Mouse (Mus musculus) lung, embryonic 14.5 days (tissue): ENCODE data around the gene Nxpe5. TPM values are rescaled to one million over a fixed set of nuclear protein-coding genes. Genes with fewer than 3 reads are reported as not detected.

Experiments used
- ATAC-seq: fragments of 200-750 bp; cut with Nextera tagmentation; 2 replicates; pipeline ENCODE4 v1.8.0; 2017; ENCODE audit warnings: mild to moderate bottlenecking, moderate TSS enrichment, moderate library complexity; ENCODE audit not compliant: insufficient read depth
- DNase-seq: peaks from one replicate; pipeline ENCODE4 v3.0.0-alpha.2; 2015
- H3K27ac ChIP-seq: fragments of 300-500 bp; sonication (generic); 2 replicates; pipeline ENCODE4 v1.5.1; 2014; ENCODE audit warnings: low read depth, mild to moderate bottlenecking, moderate library complexity
- H3K27me3 ChIP-seq: fragments of 300-500 bp; sonication (generic); 2 replicates; pipeline ENCODE4 v1.6.1; 2014; ENCODE audit warnings: low read length, control low read depth; ENCODE audit not compliant: insufficient read depth
- H3K36me3 ChIP-seq: fragments of 300-500 bp; sonication (generic); 2 replicates; pipeline ENCODE4 v1.6.1; 2014; ENCODE audit warnings: control low read depth; ENCODE audit not compliant: insufficient read depth
- H3K4me1 ChIP-seq: fragments of 300-500 bp; sonication (generic); 2 replicates; pipeline ENCODE4 v1.6.1; 2014; ENCODE audit warnings: antibody characterized with exemption, control low read depth; ENCODE audit not compliant: insufficient read depth
- H3K4me2 ChIP-seq: fragments of 300-500 bp; sonication (generic); 2 replicates; pipeline ENCODE4 v1.6.1; 2014; ENCODE audit warnings: mild to moderate bottlenecking
- H3K4me3 ChIP-seq: fragments of 300-500 bp; sonication (generic); 2 replicates; pipeline ENCODE4 v1.5.1; 2014; ENCODE audit warnings: low read depth, low read length
- H3K9ac ChIP-seq: fragments of 300-500 bp; sonication (generic); 2 replicates; pipeline ENCODE4 v1.6.1; 2014
- H3K9me3 ChIP-seq: fragments of 300-500 bp; sonication (generic); 2 replicates; pipeline ENCODE4 v1.6.1; 2016; ENCODE audit warnings: low read depth, low read length, control low read depth
- CTCF ChIP-seq: IDR thresholded peaks from 2 replicates; pipeline ENCODE4 v1.5.1; 2016; ENCODE audit warnings: antibody characterized with exemption, low read depth
- WGBS: fragments of 180-500 bp; shearing (Covaris S2); extraction: QIAGEN DNeasy Blood & Tissue Kit; methylation state at CpG from one replicate; pipeline ENCODE4 v1.1.7; 2014; 5-methylcytosine and 5-hydroxymethylcytosine counted together
- polyA plus RNA-seq: library from polyadenylated mRNA; unstranded; fragments of >200 nt; fragmentation: Nextera tagmentation; extraction: Ambion mirVana; gene quantifications from 2 replicates; pipeline ENCODE4 v1.2.1, GENCODE M21; 2014

Gene Nxpe5
- polyA plus RNA-seq, 1 experiment from 2014 or later, result not detected

GRCm38 (mm10) chr5:138291638-138292037, 65.9 kb downstream of the Nxpe5 start:
- 67% methylated on average over 1 of the region's 1 CpGs for WGBS
- H3K27ac ChIP-seq, result no peak overlapping the region
- no peak overlapping the region for H3K4me2 ChIP-seq
- no peaks in the 10 kb centered on the region for H3K36me3 ChIP-seq
- H3K27me3 ChIP-seq, result no peaks in the 10 kb centered on the region
- TF ChIP-seq CTCF, result no peak
- no peak for DNase-seq
- ATAC-seq, result no peak
- no peak overlapping the region for H3K9ac ChIP-seq
- no peak overlapping the region for H3K4me3 ChIP-seq
- H3K4me1 ChIP-seq, result no peaks in the 10 kb centered on the region
- H3K9me3 ChIP-seq, result no peaks in the 10 kb centered on the region

- Histone ChIP-seq H3K9me3 (no peaks in the 10 kb centered on the region), H3K36me3 (no peaks in the 10 kb centered on the region), H3K9ac (no peak overlapping the region), H3K4me1 (no peaks in the 10 kb centered on the region), H3K4me2 (no peak overlapping the region), H3K27me3 (no peaks in the 10 kb centered on the region), H3K27ac (no peak overlapping the region), H3K4me3 (no peak overlapping the region)
- ATAC-seq (no peak), DNase-seq (no peak)
- no peak for TF ChIP-seq CTCF
These were observed 68.5 kb downstream of the Nxpe5 start for GRCm38 (mm10) chr5:138294158-138294557.

GRCm38 (mm10) chr5:138299613-138300012, 73.9 kb downstream of the Nxpe5 start:
- DNase-seq (no peak), ATAC-seq (no peak)
- no peak for TF ChIP-seq CTCF
- H3K4me1 ChIP-seq, result no peaks in the 10 kb centered on the region
- no peaks in the 10 kb centered on the region for H3K36me3 ChIP-seq
- H3K9me3 ChIP-seq, result no peaks in the 10 kb centered on the region
- H3K9ac ChIP-seq, result no peak overlapping the region
- WGBS, result 81% methylated on average over 2 of the region's 2 CpGs
- no peak overlapping the region for H3K4me3 ChIP-seq
- no peak overlapping the region for H3K4me2 ChIP-seq
- H3K27me3 ChIP-seq, result no peaks in the 10 kb centered on the region
- no peak overlapping the region for H3K27ac ChIP-seq

Other genes with a start within 250 kb of the Nxpe5 start
- gene Azgp1, start 244.4 kb upstream of the Nxpe5 start, polyA plus RNA-seq, result not detected in 2 replicates
- not detected in 2 replicates for gene Smok3a, start 204.6 kb upstream of the Nxpe5 start, polyA plus RNA-seq
- gene Smok3b, start 204.5 kb upstream of the Nxpe5 start, polyA plus RNA-seq, result not detected in 2 replicates
- gene Smok3c, start 172.7 kb upstream of the Nxpe5 start, polyA plus RNA-seq, result not detected in 2 replicates
- gene Zkscan1, start 140.8 kb upstream of the Nxpe5 start, polyA plus RNA-seq, result 24.5 and 27.2 TPM in 2 replicates
- gene Zscan21, start 109.0 kb upstream of the Nxpe5 start, polyA plus RNA-seq, result 63.0 and 64.9 TPM in 2 replicates
- 16.6 and 18.1 TPM in 2 replicates for gene Zfp113, start 70.2 kb upstream of the Nxpe5 start, polyA plus RNA-seq
- gene Cops6, start 64.8 kb upstream of the Nxpe5 start, polyA plus RNA-seq, result 256 and 259 TPM in 2 replicates
- 19.2 and 20.6 TPM in 2 replicates for gene Ap4m1, start 53.9 kb upstream of the Nxpe5 start, polyA plus RNA-seq
- 225 and 233 TPM in 2 replicates for gene Mcm7, start 53.5 kb upstream of the Nxpe5 start, polyA plus RNA-seq
- 95.6 and 97.6 TPM in 2 replicates for gene Taf6, start 38.4 kb upstream of the Nxpe5 start, polyA plus RNA-seq
- gene Cnpy4, start 38.4 kb upstream of the Nxpe5 start, polyA plus RNA-seq, result 55.5 and 59.0 TPM in 2 replicates
- gene Mblac1, start 31.6 kb upstream of the Nxpe5 start, polyA plus RNA-seq, result 7.3 and 7.9 TPM in 2 replicates
- 44.2 and 46.0 TPM in 2 replicates for gene Lamtor4, start 29.6 kb downstream of the Nxpe5 start, polyA plus RNA-seq
- 5.5 and 6.6 TPM in 2 replicates for gene BC037034, start 38.1 kb downstream of the Nxpe5 start, polyA plus RNA-seq
- 0.78 and 1.6 TPM in 2 replicates for gene Gal3st4, start 46.9 kb downstream of the Nxpe5 start, polyA plus RNA-seq
- gene Gm43720, start 54.1 kb downstream of the Nxpe5 start, polyA plus RNA-seq, result 0.12 TPM in 1 of 2 replicates, not detected in the other
- gene Gpc2, start 54.1 kb downstream of the Nxpe5 start, polyA plus RNA-seq, result 4.3 and 4.7 TPM in 2 replicates
- gene Stag3, start 54.3 kb downstream of the Nxpe5 start, polyA plus RNA-seq, result 4.3 and 6.3 TPM in 2 replicates
- gene Pvrig, start 116.1 kb downstream of the Nxpe5 start, polyA plus RNA-seq, result 0.17 TPM in 1 of 2 replicates, not detected in the other
- 35.5 and 41.9 TPM in 2 replicates for gene Zfp157, start 215.6 kb downstream of the Nxpe5 start, polyA plus RNA-seq